Mouse (Mus musculus) mouse trophoblast stem cell (cell line): ENCODE data around the gene Minos1.

Source experiments
- in situ Hi-C, 2 experiments: fragments of 300-500 bp; cut with MseI, MboI; formaldehyde crosslinking; loops; 2 replicates in 1 of 2; 3 replicates in 1 of 2; pipeline ENCODE4 v1.15.1; 2025

Gene Minos1

DNA sequence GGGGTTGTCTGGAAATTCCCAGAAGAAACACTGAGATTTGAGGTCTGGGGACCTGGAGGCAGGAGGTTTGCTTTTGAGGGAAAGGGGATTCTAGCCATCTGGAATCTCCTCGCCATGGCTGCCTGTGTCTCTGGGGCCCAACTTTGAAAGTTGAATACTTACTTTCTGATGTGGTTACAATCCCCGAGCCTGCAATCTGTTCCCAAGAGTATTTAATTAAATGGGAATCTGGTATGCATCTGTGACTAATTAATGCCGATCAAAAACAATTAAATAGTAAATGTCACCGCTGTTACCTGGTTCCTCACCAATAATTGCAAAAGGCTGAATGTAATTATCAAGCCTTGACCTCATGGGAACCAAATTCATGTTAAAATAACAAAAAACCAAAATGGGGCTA, 13.7 kb upstream of the Minos1 start:
- in situ Hi-C loops = no loop called here

DNA sequence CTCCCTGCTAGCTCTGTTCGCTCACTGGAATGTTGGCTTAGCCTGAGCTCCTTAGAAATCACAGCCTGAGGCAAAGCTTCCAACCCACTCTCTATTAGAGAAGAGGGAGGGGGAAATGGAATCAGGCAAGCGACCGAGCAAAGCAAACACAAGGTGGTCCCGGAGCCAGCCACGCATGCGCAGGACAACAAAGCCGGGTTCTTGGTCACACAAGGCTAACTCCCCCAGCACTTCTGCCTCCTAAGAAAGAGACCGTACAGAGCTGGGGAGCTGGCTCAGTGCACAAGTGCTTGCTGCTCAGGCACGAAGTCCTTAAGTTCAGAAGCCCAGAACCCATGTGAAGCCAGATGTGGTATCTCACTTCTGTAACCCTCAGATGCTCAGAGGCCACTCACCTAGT, 12.1 kb upstream of the Minos1 start:
- in situ Hi-C loops = no loop called here

DNA sequence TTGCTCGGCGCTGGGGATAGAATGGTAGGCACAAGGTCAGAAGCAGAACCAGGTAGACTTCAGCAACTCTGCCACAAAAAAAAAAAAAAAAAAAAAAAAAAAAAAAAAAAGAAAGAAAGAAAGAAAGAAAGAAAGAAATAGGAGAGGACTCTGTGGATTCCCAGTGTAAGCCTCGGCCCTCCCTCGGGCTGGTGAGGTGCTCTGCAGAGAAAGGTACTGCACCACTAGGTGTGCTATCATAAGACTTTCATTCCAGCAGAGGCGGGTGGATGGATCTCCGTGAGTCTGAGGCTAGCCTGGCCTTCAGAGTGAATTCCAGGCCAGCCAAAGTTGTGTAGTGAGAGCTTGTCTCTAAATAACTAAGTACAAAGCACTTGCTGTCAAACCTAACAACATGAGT, 10.9 kb upstream of the Minos1 start:
- in situ Hi-C loops = no loop called here

DNA sequence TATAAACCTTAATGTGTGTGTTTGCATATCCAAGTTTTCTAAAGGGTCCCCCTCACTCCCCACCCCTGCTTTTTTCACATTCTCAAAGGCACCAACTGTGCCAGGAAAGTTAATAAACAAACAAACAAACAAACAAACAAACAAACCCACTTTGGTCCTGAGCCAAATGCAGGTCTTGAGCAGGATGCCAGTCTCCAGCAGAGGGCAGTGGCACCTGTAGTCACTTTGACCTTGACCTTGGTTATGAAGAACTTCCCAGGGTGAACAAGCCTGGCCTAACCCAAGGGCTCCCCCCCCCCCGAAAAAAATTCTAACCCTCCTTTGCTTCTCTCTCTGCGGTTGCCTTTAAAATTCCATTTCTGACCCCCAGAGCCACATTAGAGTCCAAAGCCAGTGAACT, 9.4 kb upstream of the Minos1 start:
- in situ Hi-C loops = no loop called here

DNA sequence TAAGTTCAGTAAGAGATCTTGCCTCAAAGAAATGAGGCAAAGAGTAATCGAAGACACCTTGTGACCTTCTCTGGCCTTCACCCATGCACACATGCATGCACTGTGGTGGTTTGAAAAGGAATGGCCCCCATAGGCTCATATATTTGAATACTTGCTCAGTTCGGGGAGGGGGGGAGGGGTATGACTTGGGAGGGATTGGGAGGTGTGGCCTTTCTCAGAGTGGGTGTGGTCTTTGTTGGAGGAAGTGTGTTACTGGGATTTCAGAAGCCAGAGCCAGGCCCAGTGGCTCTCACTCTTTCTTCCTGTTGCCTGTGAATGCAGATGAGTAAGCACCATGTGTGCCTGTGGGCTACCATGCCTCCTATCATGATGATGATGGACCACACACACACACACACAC, 5.1 kb upstream of the Minos1 start:
- in situ Hi-C loops = no loop called here

DNA sequence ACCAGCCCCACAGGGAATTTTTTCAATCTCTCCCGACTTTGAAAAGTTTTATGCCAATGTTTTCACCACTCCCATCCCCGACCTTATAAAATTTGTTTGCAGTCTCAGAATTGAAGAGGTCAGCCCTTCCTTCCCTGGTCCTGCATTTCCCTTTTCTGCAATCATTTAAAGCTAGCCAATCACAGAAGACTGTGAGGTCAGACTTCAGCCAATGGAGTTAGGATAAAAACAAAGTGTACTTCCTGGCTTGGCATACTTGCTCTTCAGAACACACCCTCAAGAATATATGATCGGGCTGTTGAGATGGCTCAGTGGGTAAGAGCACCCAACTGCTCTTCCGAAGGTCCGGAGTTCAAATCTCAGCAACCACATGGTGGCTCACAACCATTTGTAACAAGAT, 2.2 kb upstream of the Minos1 start:
- in situ Hi-C loops = no loop called here

DNA sequence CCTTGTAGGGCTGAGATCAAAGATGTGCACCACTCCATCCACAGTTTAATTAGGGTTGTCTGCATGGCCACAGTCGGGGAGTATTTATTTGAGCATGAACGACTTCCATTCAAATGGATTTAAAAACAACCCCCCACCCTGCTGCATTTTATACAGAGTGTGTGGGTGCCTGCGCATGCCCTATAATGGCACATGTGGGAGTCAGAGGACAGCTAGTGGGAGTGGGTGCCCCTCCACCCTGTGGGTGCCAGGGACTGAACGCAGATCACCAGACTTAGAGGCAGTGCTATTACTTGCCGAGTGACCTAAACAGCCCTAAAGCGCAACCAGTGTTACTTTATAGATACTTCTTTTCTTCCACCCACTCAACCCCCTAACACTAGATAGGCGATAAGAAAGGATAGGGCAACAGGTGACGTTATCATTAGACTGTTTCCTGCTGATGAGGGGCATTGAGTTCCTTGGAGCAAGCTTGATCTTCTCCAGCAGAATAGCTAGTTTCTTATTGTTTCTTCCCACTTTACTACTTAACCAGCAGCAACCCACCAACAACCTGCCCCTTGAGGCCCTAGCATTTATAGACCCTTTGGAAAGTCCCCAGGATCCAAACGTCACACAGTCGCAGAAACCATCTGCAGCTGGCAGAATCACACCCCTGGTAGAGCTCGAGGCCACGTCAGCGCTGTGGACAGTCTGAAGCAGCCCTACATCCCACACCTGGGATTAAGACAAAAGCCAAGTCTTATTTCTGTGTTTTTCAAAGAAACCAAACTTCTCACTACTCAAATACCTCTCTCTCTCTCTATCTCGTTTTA, 1.2 kb upstream of the Minos1 start:
- in situ Hi-C loops = no loop called here

DNA sequence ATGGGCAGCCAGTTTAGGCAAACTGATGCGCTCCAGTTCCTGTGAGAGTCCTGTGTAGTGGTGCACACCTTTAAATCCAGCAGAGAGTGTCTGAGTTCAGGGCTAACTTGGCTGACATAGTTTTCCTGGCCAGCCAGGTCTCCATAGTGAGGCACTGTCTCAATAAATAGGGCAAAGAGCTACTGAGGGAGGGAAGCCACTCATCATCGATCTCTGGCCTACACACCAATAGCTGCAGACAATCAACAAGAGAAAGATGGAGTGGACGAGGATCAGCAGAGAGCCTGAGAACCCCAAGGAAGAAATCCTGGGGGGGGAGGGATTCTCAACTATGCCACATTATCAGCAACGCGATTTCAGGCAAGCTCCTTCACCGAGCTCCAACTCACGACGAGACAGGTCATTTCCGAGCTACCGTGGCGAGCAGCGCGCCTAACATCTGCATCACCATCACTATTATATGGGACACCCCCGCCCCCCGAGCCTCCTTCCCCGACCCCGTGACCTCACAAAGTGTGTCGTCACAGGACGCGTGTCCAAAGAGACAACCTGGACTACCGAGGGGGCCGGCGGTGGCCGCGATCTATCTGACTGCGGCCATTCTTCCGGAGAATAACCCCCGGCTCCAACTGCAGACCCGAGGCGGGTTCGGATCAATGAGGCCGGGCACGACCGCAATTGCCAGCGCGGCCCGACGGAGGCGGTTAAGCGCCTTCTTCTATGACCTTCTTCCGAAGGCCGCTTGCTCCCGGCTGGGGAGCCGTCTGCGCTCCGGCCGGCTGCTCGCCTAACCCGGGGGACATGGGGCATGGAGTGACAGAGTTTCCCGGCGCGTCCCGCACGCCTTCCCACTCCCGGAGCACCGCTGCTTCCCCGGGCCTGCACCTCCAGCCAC, 860 bp downstream of the Minos1 start:
- in situ Hi-C loops = no loop called here

DNA sequence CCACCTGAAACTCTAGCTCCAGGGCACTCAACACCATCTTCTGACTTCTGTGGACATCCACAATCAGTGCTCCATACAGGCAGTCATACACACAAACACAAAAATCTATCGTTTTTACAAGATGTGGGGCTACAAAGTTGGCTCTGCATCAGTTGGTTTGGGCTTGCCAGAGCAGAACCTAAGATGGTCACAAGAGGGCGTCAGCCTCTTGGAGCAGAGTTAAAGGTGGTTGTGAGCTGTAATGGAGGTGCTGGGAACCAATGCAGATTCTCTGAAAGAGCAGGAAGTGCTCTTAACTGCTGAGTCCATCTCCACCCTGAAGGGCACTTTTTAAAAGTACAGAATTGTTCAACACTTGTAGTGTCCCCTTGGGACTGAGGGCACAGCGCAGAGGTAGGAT, 4.4 kb downstream of the Minos1 start:
- in situ Hi-C loops = no loop called here

DNA sequence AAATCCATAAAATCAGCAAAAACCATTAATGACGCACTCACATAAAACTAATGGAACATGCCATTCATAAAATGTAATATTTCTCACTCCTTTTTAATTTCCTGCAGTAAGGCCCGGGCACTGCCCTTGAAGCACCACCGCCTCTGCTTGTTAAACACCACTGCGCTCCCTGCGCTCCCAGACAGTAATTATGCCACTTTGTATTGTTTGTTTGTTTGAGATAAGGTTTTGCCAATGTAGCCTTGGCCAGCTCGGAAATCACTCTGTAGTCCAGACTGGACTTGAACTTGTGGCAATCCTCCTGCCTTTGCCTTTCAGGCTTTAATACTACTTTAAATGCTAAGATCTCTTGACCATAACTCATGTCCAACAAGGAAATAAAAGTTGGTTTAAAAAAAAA, 6.0 kb downstream of the Minos1 start:
- in situ Hi-C loops = no loop called here

DNA sequence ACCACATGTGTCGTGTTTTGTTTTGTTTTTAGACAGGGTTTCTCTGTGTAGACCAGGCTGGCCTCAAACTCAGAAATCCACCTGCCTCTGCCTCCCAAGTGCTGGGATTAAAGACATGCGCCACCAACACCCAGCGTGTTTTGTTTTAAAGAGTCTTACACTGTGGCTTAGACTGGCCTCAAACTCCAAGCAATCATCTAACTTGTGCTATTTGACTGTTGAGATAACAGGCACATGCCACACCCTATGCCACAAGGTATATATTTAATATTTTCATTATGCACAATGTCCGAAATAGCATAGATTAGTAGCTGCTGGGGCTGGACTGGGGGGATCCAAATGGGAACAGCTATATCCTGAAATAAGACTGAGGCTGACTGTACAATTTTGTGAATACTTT, 8.4 kb downstream of the Minos1 start:
- in situ Hi-C loops = no loop called here

DNA sequence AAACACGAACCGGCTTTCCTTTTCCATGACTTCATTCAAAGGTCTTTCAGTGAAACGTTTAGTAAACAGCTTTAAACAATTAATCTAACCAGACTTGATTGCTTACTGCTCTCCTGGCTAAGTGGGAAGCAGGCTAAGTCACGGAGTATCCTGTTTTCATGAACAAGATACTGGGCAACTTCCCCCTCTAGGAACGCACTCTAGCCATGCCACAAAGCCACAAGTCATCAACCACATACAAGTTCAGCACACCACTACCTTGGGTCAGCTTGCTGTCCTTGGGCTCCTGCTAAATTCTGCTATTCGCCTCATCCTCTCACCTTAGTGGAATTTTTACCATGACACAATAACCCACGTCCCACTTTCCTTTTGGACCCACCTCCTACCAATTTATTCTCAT, 9.9 kb downstream of the Minos1 start:
- in situ Hi-C loops = no loop called here

DNA sequence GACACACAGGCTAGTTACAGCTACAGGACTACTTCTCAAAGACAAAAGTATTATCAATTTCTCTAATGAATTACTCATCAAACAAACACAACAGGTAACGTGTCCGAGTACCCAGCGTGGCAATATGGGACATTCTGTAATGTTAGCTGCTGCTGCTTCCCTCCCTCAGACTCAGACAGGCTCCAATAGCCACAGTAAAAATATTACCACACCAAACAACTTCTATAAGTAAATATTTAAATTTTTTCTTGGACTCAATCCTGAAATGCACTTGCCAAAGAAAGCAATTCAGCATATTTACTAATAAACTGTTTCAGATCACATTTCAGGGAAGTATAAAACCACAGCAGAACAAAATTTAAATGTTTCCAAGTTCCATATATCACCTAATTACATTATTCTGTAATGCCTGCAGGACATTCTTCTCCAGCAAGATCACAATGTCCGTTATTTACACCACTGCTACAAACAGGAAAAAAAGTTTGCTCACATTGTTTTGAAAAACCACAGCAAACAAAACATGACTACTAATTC, 10.6 kb downstream of the Minos1 start:
- in situ Hi-C loops = no loop called here

DNA sequence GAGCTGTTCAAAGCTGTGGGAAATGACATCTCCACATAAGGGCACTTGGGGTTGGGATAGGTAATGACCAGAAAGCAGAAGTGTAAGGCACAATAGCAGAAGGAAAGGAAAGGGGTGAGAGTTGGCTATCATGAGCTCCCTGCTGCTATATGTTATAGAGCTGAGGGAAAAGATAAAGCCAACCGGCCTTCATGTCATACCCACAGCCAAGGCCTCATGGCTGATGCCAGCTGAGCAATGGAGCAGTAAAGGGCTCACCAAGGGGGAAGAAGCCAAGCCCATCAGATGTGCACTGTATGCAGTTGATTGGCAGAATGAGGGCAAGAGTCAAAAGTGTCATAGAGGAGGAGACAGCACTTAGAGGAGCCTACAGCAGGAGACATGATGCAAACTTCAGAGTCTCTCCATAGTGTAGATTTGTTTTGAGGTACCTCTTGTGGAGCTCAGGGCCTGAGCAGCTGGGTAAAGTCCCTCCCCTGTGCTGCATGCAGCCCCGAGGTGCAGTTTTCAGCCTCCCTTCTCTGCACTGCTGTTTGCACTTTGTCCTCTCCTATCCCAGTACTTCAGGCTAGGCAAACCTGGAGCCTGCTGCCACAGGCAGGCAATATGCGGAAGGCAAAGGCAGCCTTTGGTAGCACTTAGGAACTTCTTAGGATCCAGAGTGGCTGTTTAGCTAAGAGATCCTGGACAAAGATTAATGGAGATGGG, 14.4 kb downstream of the Minos1 start:
- in situ Hi-C loops = no loop called here

DNA sequence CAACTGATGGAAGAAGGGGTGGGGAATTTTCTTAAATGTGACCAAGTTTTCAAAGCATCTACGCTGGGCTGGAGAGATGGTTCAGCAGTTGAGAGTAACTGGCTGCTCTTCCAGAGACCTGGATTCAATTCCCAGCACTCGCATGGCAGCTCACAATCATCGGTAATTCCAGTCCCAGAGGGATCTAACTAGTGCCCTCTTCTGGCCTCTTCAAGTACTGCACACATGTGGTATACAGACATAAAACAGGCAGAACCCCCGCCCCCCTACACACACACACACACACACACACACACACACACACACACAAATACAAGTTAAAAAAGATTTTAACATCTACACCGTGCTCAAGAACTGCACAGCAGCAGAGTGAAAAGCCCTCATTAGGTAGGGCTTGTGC, 15.2 kb downstream of the Minos1 start:
- in situ Hi-C loops = no loop called here

DNA sequence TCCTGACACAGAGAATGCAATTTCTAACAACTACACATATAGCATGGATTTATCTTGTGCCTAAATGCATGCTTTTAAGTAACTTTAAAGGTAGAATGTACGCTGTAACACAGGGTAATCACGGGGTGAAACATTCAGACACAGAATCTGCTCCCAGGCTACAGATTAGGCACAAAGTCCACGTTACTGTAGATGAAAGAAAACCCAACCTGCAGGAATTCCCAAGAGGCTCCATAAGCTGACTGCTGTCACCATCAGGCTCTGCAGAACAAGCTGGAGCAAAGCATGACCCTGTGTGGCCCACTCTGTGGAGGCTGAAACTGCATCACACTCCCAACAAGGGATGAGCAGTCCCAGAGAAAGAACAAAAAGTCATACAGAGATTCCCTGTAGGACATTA, 18.4 kb downstream of the Minos1 start:
- in situ Hi-C loops = no loop called here

DNA sequence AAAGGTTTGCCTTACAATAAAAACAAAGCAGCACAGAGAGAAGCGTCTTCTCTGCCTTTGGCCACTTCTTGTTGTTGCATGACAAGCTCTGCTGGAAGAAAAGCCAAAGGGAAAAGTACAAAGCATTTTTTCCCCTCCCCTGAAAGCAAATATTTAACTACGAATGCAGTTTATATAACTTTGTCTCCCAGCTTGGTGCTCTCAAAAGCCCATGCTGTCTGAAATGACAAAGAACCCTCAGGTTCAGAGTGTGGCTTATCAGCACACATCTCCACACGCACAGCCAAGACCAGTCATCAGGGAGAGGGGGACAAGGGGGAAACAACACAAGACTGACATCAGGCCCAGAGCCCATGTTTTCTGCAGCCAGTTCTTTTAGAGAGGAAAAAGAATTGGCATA, 19.5 kb downstream of the Minos1 start:
- in situ Hi-C loops = no loop called here

DNA sequence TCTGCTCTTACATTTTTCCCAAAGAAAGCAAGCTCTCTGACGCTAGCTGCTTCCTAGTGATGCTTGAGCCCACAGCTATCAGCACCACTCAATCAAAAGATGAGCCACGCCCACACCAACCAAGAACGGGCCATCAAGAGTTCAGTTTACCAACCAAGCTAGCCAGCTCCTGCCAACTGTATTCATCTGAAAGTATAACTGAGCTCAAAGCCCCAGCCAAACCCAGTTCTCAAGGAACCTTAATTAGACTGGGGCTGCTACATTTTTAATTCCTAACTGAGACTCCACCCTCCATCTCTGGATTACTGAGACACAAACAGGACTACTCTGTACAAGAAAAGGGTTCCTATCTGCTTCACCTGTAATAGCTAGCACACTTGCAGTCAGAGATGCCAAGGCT, 20.1 kb downstream of the Minos1 start:
- in situ Hi-C loops = no loop called here

DNA sequence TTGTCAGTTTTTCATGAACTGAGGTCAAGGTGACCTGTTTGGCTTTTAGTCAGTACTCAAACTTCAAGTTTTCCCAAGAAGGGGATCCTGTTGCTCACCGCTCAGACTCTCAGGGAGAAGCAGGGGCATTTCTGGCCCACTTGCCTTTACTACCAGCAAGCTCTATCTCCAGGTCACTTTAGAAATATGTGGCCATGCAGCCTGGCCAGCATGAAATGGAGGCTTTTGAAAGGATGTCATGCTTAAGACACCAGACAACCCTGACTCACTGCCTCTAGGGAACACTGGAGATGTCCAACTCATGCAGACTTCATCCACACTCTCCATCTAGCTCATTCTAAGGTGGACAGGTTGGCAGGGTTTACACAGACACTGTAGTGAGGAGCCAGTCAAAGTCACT, 25.5 kb downstream of the Minos1 start:
- in situ Hi-C loops = no loop called here

DNA sequence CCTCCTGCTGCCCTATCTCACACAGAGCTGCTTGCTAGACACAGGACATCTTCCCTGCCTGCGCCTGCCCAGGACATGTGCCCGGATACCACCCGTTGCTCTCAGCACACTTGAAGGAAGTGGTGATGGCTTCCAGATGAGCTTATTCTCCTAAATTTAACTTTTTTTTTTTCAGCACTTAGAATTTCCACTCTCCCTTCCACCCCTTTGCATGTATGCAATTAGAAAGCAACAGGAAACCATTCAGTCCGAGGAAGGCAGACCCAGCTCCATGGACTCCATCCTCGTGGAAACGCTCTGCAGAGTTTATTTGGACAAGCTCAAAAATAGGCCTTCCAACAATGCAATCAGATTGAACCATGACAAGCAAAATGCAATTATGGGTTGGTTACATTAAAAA, 29.4 kb downstream of the Minos1 start:
- in situ Hi-C loops = no loop called here

DNA sequence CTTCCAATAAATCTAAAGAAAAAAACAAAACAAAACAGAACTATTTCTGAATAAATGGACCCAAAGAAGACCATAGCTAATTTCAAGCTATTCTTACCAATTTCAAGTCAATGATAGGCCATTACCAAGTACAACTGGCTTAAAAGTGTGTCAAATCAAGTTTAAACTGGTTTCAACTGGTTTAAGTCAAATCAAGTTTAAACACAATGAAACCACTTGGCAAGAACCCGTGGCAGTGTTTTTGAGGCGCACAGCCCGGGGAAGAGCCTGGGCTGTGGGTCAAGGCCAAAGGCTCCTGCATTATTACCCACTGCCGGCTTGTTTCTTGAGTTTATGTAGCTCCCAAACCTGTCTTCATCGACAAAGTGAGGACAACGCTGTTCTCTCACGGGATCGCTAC, 30.6 kb downstream of the Minos1 start:
- in situ Hi-C loops = no loop called here

DNA sequence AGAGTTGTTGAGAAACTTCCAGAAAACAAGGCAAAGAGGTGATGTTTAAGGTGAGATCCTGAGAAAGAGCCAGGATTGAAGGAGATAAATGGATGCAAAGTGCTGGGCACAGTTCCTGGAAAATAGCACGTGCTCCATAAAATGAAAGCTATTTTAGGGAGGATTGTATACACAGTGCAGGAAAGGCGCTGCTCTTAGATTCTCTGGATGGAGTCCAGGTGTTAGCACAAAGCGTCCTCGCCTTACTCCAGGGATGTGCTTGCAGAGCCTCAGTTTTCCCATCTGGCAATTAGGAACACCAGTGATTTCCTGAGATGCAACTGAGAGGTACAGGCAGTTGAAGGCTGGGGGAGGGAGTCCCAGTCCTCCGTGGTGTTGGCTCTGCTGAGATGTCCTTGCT, 34.7 kb downstream of the Minos1 start:
- in situ Hi-C loops = no loop called here
